Mouse (Mus musculus) right cerebral cortex, postnatal 4 days (tissue): ENCODE measurements at regions not wholly inside any gene's neighbourhood (a gene's known extent, or its start where the extent isn't known, plus 50 kb on each side); places are given as distances from the start of the nearest gene placed in this dataset.

Source experiments
- DNase-seq: peaks from one replicate; pipeline ENCODE4 v3.0.0-alpha.2; 2022

GRCm38 (mm10) chr7:36352761-36353160 lies 345.2 kb upstream of the Tshz3 start:
- DNase-seq, result no peak

GRCm38 (mm10) chr7:36350616-36351015 lies 347.3 kb upstream of the Tshz3 start:
- DNase-seq, result no peak

DNA sequence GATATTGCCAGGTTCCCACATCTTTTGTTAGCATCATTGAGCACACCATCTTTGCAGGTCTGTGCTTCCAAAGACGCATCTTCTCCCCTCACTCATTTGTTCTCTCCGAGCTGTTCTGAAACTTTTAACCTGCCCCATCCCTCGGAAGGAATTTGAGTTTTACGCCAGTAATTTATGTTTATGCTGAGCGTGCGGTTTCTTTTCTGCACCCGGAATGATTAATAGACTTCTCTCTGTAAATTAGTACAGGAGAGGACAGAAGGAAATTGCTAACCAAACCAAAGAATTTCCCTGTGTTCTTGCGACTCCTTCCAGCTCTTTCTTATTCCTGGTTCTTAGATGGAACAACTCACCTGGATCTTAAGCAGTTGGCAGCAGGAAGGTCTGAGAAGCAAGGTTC lies 349.7 kb upstream of the Tshz3 start:
- no peak for DNase-seq

DNA sequence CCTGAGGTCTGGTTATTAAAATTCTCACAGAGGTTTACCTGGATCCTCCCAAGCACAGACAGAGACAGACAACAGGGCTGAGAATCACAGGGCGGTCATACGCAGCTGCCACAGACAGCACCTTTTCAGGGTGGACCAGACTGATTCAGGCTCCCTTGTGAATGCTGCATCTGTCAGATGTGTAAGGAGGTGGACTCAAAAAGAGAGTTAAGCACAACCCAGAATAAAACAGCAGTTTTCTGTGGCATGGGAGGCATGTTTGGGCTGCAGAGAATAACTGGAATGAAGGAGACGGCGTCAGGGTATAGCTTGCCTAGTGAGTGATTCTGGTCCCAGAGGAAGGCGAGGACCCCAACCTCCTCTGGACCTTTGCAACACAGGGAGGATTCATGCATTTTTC lies 363.1 kb upstream of the Tshz3 start:
- DNase-seq, result no peak

DNA sequence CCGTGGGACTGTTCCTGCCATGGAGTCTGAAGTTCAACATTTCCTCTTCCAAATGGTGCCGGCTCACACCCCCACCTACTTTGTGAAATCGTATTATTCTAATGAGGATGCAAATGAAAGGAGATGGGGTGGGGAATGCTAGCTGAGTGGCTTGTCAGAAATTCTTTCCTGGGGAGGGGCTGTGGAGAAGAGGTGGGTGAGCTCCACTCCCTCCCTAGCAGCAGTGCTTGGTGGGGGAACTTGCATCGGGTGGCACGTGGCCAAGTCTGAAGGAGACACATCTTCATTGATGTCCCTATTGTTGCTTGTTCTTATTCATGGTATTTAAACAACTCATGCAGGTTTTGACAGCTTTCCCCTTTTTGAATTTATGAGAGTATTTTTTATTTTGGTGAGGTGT lies 363.8 kb upstream of the Tshz3 start:
- DNase-seq, result peak; percentile 29

- peak; percentile 21 for DNase-seq
Observed at GRCm38 (mm10) chr7:36332633-36333032, 365.3 kb upstream of the Tshz3 start.

GRCm38 (mm10) chr7:36328141-36328540 lies 369.8 kb upstream of the Tshz3 start:
- DNase-seq, result no peak

DNA sequence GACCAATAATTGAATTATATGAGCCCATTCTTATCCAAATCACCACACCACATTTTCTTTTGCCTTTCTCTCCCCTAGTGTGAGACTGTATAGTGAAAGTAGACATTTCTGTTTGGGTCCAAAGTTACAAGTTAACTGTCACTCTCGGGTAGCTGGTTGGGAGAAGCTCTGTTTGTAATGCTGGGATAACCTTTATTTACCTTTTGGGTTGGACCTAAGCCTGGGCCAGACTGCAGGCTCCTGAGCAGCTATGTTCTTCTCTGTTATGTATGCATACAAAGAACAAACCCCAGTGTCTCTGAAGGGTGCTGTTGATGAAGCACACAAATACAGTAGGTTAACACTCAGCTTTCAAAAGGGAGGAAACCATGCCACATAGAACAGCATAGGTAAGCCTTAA lies 373.9 kb upstream of the Tshz3 start:
- DNase-seq, result no peak

- DNase-seq, result no peak
Observed at GRCm38 (mm10) chr7:36322181-36322580, 375.7 kb upstream of the Tshz3 start.

- DNase-seq, result no peak
Observed at GRCm38 (mm10) chr7:36317466-36318212, 380.3 kb upstream of the Tshz3 start.

DNA sequence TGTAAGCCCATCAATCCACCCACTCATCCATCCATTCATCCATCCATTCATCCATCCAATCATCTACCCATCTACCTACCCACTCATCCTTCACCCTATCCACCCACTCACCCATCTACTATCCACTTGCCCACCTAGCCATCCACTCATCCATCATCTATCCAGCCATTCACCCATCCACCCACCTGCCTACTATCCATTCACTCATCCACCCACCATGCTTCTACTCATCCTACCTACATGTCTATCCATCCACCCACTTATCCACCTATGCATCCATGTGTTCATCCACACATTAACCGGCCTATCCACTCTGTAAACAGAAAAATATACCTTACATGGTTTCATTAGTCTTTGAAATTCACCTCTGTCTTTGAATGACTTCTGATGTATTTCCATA lies 384.2 kb upstream of the Tshz3 start:
- DNase-seq, result no peak

DNA sequence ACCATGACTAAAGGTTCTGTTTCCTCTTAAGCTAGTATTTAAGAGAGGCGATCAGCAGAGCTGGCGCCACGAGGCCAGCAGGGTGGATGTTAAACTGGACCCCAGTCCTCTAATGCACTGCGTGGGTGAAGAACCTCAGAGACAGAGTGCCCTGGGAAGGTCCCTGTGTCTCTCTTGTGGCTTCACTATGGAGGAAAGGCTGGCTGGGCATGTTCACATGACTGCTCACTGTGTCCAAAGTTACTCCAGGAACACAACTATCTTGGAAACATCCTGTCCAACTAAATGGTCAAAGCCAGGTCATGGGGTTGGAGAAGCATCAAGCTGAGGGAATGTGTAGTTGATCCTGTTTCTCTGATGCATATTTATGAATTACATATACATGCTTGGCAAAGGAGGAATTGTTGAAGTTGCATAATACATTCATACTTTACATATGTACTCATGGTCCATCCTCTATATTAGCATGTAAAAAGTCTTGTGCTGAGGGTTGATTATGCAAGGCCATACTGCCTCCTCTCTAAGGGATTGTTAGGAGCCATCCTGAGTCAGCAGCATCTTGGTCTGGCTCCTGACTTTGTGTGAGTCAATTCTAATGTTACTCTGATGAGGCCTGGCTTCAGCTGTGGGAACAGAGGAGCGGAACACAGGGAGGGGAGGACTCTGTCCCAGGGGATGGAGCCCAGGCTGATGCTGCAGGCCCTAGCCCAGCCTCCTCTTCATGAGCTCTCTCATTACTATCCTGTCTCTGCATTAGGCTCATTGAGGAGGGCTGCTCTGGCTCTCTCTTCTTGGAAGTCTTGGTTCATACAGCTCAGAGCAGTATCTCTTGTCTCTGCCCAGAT lies 387.9 kb upstream of the Tshz3 start:
- no peak for DNase-seq

DNA sequence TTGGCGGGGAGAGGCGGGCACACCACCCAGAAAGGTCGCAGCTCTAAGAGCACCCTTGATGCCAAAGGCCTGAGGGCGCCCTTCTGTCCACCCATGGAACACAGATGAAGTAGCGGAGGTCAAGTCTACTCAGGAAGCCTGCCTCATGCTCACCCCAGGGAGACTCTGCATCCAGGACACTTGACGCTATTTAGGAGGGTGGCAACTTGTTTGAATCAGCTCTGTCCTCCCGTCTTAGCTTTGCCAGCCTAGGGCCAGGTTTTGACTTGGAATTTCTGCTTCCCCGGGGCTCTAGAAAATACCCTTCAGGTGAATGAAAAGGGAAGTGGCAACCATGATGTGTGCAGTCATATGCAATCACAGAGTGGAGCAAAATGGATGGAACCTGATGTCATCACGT lies 389.2 kb upstream of the Tshz3 start:
- no peak for DNase-seq

GRCm38 (mm10) chr7:36308106-36308620 lies 389.8 kb upstream of the Tshz3 start:
- no peak for DNase-seq

DNA sequence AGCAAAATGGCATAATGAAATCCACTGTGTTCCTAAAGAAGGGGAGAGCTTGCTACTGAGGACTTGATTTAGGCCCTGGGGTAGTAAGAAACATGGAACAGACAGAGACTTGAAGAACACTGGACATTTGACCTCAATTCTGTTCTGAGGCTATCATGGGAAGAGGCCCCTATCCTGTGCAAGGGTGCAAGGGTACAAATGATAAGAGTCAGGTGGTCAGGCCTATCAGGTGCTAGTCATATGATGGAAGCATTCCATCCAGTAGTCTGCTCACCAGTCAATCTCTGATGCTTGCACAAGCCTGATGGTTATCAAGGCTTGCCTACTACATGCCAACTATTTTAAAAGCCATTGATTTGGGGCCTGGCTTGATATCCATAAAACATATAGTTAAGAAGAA lies 420.6 kb upstream of the Tshz3 start:
- DNase-seq, result no peak

- DNase-seq, result no peak
Observed at GRCm38 (mm10) chr7:36268966-36269365, 429.0 kb upstream of the Tshz3 start.

DNA sequence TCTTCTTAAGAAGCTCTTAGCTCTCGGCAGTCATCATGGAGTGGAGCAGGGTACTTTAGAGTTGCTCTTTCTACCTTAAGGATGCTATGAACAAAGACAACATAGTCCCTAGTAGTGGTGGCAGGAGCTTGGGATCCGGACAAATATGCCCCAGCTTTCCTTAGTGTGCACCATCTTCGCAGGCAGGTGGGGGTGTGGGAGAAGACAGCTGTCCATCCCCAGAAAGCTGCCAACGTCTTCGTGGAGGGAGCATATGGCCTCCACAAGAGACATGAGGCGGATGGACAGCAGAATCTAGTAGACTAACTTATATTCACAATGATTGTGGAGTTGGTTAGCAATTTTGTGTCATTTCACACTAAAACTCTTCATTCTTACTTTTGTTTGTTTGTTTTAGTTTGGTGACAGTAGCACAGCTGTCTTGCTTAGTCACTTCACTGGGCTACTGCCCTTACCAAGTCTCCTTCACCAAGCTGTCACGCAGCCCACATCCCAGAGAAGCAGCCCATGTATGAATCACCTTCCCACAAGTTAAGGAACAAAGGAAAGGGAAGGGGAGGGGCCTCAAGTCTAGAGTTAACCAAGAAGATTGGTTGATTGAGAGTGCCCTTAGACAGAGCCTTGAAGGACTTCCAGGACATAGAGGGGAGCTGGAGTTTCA lies 432.6 kb upstream of the Tshz3 start:
- no peak for DNase-seq

DNA sequence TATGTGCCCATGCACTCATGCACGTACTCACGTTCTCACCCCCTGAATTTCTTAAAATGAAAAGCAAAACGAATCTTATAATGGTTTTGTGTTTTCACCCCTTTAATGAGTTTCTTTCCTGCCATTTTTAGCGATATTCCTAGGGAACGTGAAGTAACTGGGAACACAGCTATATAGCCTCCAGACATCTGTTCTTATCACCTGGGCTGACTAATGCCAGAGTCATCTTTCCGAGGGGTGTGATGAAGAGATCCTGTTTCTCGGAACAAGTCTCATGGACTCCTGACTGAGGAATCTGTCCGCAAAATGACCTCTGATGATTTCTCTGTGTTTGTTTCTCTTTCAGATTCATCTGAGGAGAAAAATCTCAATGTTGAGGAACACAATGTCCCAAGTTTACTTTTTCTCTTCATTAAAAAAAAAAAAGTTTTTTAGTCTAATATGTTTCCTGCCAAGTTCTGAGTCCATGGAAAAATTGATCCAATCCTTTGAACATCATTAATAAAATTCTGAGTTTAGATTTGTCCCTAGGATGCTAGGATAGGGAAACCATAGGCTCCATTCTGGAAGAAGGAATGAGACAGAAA lies 435.7 kb upstream of the Tshz3 start:
- no peak for DNase-seq

- DNase-seq, result no peak
Observed at GRCm38 (mm10) chr7:36257102-36257501, 440.8 kb upstream of the Tshz3 start.

- DNase-seq, result no peak
Observed at GRCm38 (mm10) chr7:36247356-36247755, 444.6 kb upstream of the Zfp507 start.

GRCm38 (mm10) chr7:36236673-36237072 lies 433.9 kb upstream of the Zfp507 start:
- no peak for DNase-seq

GRCm38 (mm10) chr7:36229031-36229430 lies 426.2 kb upstream of the Zfp507 start:
- DNase-seq, result no peak

DNA sequence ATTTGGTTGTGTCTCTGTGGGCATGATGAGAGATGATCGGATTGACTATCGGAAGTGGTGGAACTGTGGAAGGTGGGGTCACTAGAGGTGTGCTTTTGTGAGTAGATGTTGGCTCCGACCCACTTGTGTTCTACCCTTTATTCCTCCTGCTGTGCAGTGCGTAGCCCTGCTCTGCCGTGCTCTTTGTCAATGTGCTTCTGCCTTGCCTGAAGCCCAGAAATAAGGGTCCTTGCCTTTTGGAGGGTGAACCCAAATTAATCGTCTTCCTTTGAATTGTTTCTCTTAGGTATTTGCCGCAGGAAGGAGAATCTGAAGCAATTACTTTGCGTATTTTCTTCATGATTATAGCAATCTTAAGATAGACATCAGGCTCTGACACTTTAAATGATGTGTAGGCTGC lies 421.6 kb upstream of the Zfp507 start:
- DNase-seq, result no peak
